Mouse (Mus musculus): ENCODE data around the gene Dhdh.
"Not testable (repeated sequence)": the region's sequence is repeated elsewhere in the genome, so short reads cannot be mapped to it uniquely, and the experiment has no call there.

Gene Dhdh

GRCm38 (mm10) chr7:45509912-45510787, 21.5 kb upstream of the Dhdh start, which contains the start of gene Nucb1:
Gene Nucb1, minus strand, starts transcription at chr7:45510406.
- DNase-seq, result peak; percentile 94

GRCm38 (mm10) chr7:45509181-45509882, 20.7 kb upstream of the Dhdh start:
- no peak for DNase-seq

GRCm38 (mm10) chr7:45508561-45508960, 20.0 kb upstream of the Dhdh start:
- no peak for DNase-seq

- DNase-seq, result peak; percentile 42
Observed at GRCm38 (mm10) chr7:45507583-45507982, 19.0 kb upstream of the Dhdh start.

GRCm38 (mm10) chr7:45498427-45498826, 9.8 kb upstream of the Dhdh start:
- no peak for DNase-seq

- no peak for DNase-seq
Observed at GRCm38 (mm10) chr7:45494548-45494947, 5.9 kb upstream of the Dhdh start.

- DNase-seq, result no peak
Observed at GRCm38 (mm10) chr7:45492951-45493350, 4.3 kb upstream of the Dhdh start.

GRCm38 (mm10) chr7:45492225-45492844, 3.7 kb upstream of the Dhdh start:
- DNase-seq, result no peak

- DNase-seq, result peak; percentile 45
Observed at GRCm38 (mm10) chr7:45491264-45491663, 2.7 kb upstream of the Dhdh start.

GRCm38 (mm10) chr7:45490822-45491221, 2.2 kb upstream of the Dhdh start:
- DNase-seq, result no peak

- DNase-seq, result no peak
Observed at GRCm38 (mm10) chr7:45489578-45489977, 973 bp upstream of the Dhdh start.

- no peak for DNase-seq
Observed at GRCm38 (mm10) chr7:45487861-45488292, 728 bp downstream of the Dhdh start.

- DNase-seq, result no peak
Observed at GRCm38 (mm10) chr7:45486761-45487415, 1.7 kb downstream of the Dhdh start, which contains the start of gene Gm45808. Gene Gm45808, minus strand, starts transcription at chr7:45486811.

- no peak for DNase-seq
Observed at GRCm38 (mm10) chr7:45486158-45486557, 2.4 kb downstream of the Dhdh start.

GRCm38 (mm10) chr7:45484985-45485384, 3.6 kb downstream of the Dhdh start:
- DNase-seq, result not testable (repeated sequence)

GRCm38 (mm10) chr7:45482166-45482565, 6.4 kb downstream of the Dhdh start:
- DNase-seq, result no peak

GRCm38 (mm10) chr7:45481374-45481927, 7.2 kb downstream of the Dhdh start, which contains the start of gene Tulp2:
Gene Tulp2, plus strand, starts transcription at chr7:45481877.
- peak; percentile 79 for DNase-seq

GRCm38 (mm10) chr7:45480310-45480709, 8.3 kb downstream of the Dhdh start:
- DNase-seq, result not testable (repeated sequence)

GRCm38 (mm10) chr7:45478774-45479173, 9.8 kb downstream of the Dhdh start:
- DNase-seq, result no peak

- no peak for DNase-seq
Observed at GRCm38 (mm10) chr7:45477003-45477402, 11.6 kb downstream of the Dhdh start.

- DNase-seq, result no peak
Observed at GRCm38 (mm10) chr7:45476453-45476852, 12.2 kb downstream of the Dhdh start.

- DNase-seq, result peak; percentile 61
Observed at GRCm38 (mm10) chr7:45475291-45475969, 13.2 kb downstream of the Dhdh start.
